Mouse (Mus musculus): ENCODE data around the gene Med15. TPM values are rescaled to one million over a fixed set of nuclear protein-coding genes. Genes with fewer than 3 reads are reported as not detected.
A peak's percentile ranks its signal among the peaks of the same experiment; 100 is the strongest.
"Not testable (repeated sequence)": the region's sequence is repeated elsewhere in the genome, so short reads cannot be mapped to it uniquely, and the experiment has no call there.

Gene Med15
- polyA plus RNA-seq, 1 experiment: 65.9 TPM

GRCm38 (mm10) chr16:17736156-17736555 lies 3.5 kb upstream of the Med15 start:
- Histone ChIP-seq H3K27ac (ENCODE audit: insufficient read depth, low read length) (no peak overlapping the region), H3K4me3 (ENCODE audit: insufficient read depth, low read length) (no peak overlapping the region)
- TF ChIP-seq POLR2A (IDR thresholded peaks at IDR 0.05; ENCODE audit: extremely low read depth, insufficient read depth, low read length) (no peak), CTCF (IDR thresholded peaks at IDR 0.05; ENCODE audit: extremely low read depth, insufficient read depth, low read length) (no peak)

GRCm38 (mm10) chr16:17734872-17735271 lies 2.2 kb upstream of the Med15 start:
- not testable (repeated sequence) for H3K4me3 ChIP-seq (ENCODE audit: insufficient read depth, low read length); H3K4me1 ChIP-seq (ENCODE audit: control insufficient read depth, insufficient read depth, low read length); H3K27ac ChIP-seq (ENCODE audit: insufficient read depth, low read length)

More at GRCm38 (mm10) chr16:17736156-17736555, 3.5 kb upstream of the Med15 start:
- H3K4me1 ChIP-seq (ENCODE audit: control insufficient read depth, insufficient read depth, low read length): no peaks in the 10 kb centered on the region

- no peak overlapping the region for H3K4me3 ChIP-seq (ENCODE audit: insufficient read depth, low read length)
- no peak overlapping the region for H3K27ac ChIP-seq (ENCODE audit: insufficient read depth, low read length)
- H3K4me1 ChIP-seq (ENCODE audit: control insufficient read depth, insufficient read depth, low read length): no peaks in the 10 kb centered on the region
- TF ChIP-seq CTCF (IDR thresholded peaks at IDR 0.05; ENCODE audit: extremely low read depth, insufficient read depth, low read length) (no peak), POLR2A (IDR thresholded peaks at IDR 0.05; ENCODE audit: extremely low read depth, insufficient read depth, low read length) (no peak)
Observed at GRCm38 (mm10) chr16:17733646-17734045, 955 bp upstream of the Med15 start.

- H3K27ac ChIP-seq (ENCODE audit: insufficient read depth, low read length): no peak overlapping the region
- no peaks in the 10 kb centered on the region for H3K4me1 ChIP-seq (ENCODE audit: control insufficient read depth, insufficient read depth, low read length)
- TF ChIP-seq CTCF (IDR thresholded peaks at IDR 0.05; ENCODE audit: extremely low read depth, insufficient read depth, low read length): no peak
- TF ChIP-seq POLR2A (IDR thresholded peaks at IDR 0.05; ENCODE audit: extremely low read depth, insufficient read depth, low read length): no peak
Observed at GRCm38 (mm10) chr16:17732431-17732830, 260 bp downstream of the Med15 start.

GRCm38 (mm10) chr16:17732021-17732420 lies 670 bp downstream of the Med15 start:
- no peak for TF ChIP-seq POLR2A (IDR thresholded peaks at IDR 0.05; ENCODE audit: extremely low read depth, insufficient read depth, low read length)
- TF ChIP-seq CTCF (IDR thresholded peaks at IDR 0.05; ENCODE audit: extremely low read depth, insufficient read depth, low read length): no peak
- Histone ChIP-seq H3K4me3 (ENCODE audit: insufficient read depth, low read length) (no peak overlapping the region), H3K27ac (ENCODE audit: insufficient read depth, low read length) (no peak overlapping the region), H3K4me1 (ENCODE audit: control insufficient read depth, insufficient read depth, low read length) (no peaks in the 10 kb centered on the region)

More at GRCm38 (mm10) chr16:17732431-17732830, 260 bp downstream of the Med15 start:
- H3K4me3 ChIP-seq (ENCODE audit: insufficient read depth, low read length): no peak overlapping the region

GRCm38 (mm10) chr16:17729974-17730373 lies 2.7 kb downstream of the Med15 start:
- Histone ChIP-seq H3K27ac (ENCODE audit: insufficient read depth, low read length) (no peak overlapping the region), H3K4me1 (ENCODE audit: control insufficient read depth, insufficient read depth, low read length) (no peaks in the 10 kb centered on the region), H3K4me3 (ENCODE audit: insufficient read depth, low read length) (no peak overlapping the region)
- TF ChIP-seq CTCF (IDR thresholded peaks at IDR 0.05; ENCODE audit: extremely low read depth, insufficient read depth, low read length) (no peak), POLR2A (IDR thresholded peaks at IDR 0.05; ENCODE audit: extremely low read depth, insufficient read depth, low read length) (no peak)

- H3K4me3 ChIP-seq (ENCODE audit: insufficient read depth, low read length): no peak overlapping the region
- H3K27ac ChIP-seq (ENCODE audit: insufficient read depth, low read length): no peak overlapping the region
- peak; percentile 36; the same call in 1 of the 2 replicates for TF ChIP-seq CTCF (IDR thresholded peaks at IDR 0.05; ENCODE audit: extremely low read depth, insufficient read depth, low read length)
- no peak for TF ChIP-seq POLR2A (IDR thresholded peaks at IDR 0.05; ENCODE audit: extremely low read depth, insufficient read depth, low read length)
- no peaks in the 10 kb centered on the region for H3K4me1 ChIP-seq (ENCODE audit: control insufficient read depth, insufficient read depth, low read length)
Observed at GRCm38 (mm10) chr16:17727179-17727861, 5.4 kb downstream of the Med15 start.

GRCm38 (mm10) chr16:17724448-17724847 lies 8.2 kb downstream of the Med15 start:
- Histone ChIP-seq H3K4me3 (ENCODE audit: insufficient read depth, low read length) (no peak overlapping the region), H3K27ac (ENCODE audit: insufficient read depth, low read length) (no peak overlapping the region), H3K4me1 (ENCODE audit: control insufficient read depth, insufficient read depth, low read length) (peaks cover 5% of the 10 kb centered on the region; the same call in 1 of the 2 replicates)
- TF ChIP-seq CTCF (IDR thresholded peaks at IDR 0.05; ENCODE audit: extremely low read depth, insufficient read depth, low read length): no peak
- TF ChIP-seq POLR2A (IDR thresholded peaks at IDR 0.05; ENCODE audit: extremely low read depth, insufficient read depth, low read length): no peak

- Histone ChIP-seq H3K27ac (ENCODE audit: insufficient read depth, low read length) (no peak overlapping the region), H3K4me1 (ENCODE audit: control insufficient read depth, insufficient read depth, low read length) (peaks cover 5% of the 10 kb centered on the region; the same call in 1 of the 2 replicates), H3K4me3 (ENCODE audit: insufficient read depth, low read length) (no peak overlapping the region)
- TF ChIP-seq CTCF (IDR thresholded peaks at IDR 0.05; ENCODE audit: extremely low read depth, insufficient read depth, low read length) (no peak), POLR2A (IDR thresholded peaks at IDR 0.05; ENCODE audit: extremely low read depth, insufficient read depth, low read length) (no peak)
Observed at GRCm38 (mm10) chr16:17723325-17723626, 9.4 kb downstream of the Med15 start.

- no peak for TF ChIP-seq CTCF (IDR thresholded peaks at IDR 0.05; ENCODE audit: extremely low read depth, insufficient read depth, low read length)
- peak; percentile 19; the same call in 1 of the 2 replicates for TF ChIP-seq POLR2A (IDR thresholded peaks at IDR 0.05; ENCODE audit: extremely low read depth, insufficient read depth, low read length)
- H3K4me3 ChIP-seq (ENCODE audit: insufficient read depth, low read length): peak overlapping the region; percentile 88
- peaks cover 5% of the 10 kb centered on the region; the same call in 1 of the 2 replicates for H3K4me1 ChIP-seq (ENCODE audit: control insufficient read depth, insufficient read depth, low read length)
- peak overlapping the region; percentile 93 for H3K27ac ChIP-seq (ENCODE audit: insufficient read depth, low read length)
Observed at GRCm38 (mm10) chr16:17722461-17723324, 10.0 kb downstream of the Med15 start.

Measured in cortical plate, adult 2 months (tissue).